Mouse (Mus musculus) CH12.LX (cell line): ENCODE measurements around the gene Camta1. TPM values are rescaled to one million over a fixed set of nuclear protein-coding genes. Genes with fewer than 3 reads are reported as not detected.

Experiments used
- DNase-seq: peaks from one replicate; pipeline ENCODE4 v3.0.0-alpha.2; 2013; ENCODE audit errors: extremely low read depth
- H3K27ac ChIP-seq: 2 replicates; pipeline ENCODE4 v1.5.1; 2012; ENCODE audit warnings: low read depth, mild to moderate bottlenecking, control low read depth, moderate library complexity; ENCODE audit not compliant: insufficient read depth
- H3K27me3 ChIP-seq: replicated peaks from 2 replicates; pipeline ENCODE3; 2012; ENCODE audit warnings: inconsistent platforms
- H3K36me3 ChIP-seq, 2 experiments: replicated peaks in 1 of 2; 2 replicates each; pipeline versions ENCODE3 to v1.6.1; 2012; ENCODE audit warnings: inconsistent platforms in 1 of 2, low read length in 1 of 2, mild to moderate bottlenecking in 1 of 2, mixed read lengths in 1 of 2, moderate library complexity in 1 of 2; ENCODE audit not compliant: control insufficient read depth in 1 of 2, insufficient read depth in 1 of 2
- H3K4me1 ChIP-seq, 2 experiments: 2 replicates each; pipeline ENCODE4 v1.6.1; 2012; ENCODE audit warnings: inconsistent platforms in 1 of 2, moderate library complexity in 1 of 2; ENCODE audit not compliant: insufficient read depth in 2 of 2, control insufficient read depth in 1 of 2
- H3K4me2 ChIP-seq: 2 replicates; pipeline ENCODE4 v1.6.1; 2012; ENCODE audit warnings: low read depth, mild to moderate bottlenecking, control low read depth; ENCODE audit not compliant: poor library complexity, insufficient read depth, severe bottlenecking
- H3K4me3 ChIP-seq, 3 experiments: fragments of 150-350 bp in 1 of 3; sonication (generic) in 1 of 3; replicated peaks in 1 of 3; 2 replicates each; pipeline versions ENCODE3 to v1.5.1; 2011 to 2012; ENCODE audit warnings: low read depth in 2 of 3, low read length in 2 of 3, mild to moderate bottlenecking in 2 of 3, moderate library complexity in 2 of 3, control low read depth in 1 of 3, improper control_type of control experiment in 1 of 3, inconsistent platforms in 1 of 3, mixed read lengths in 1 of 3; ENCODE audit not compliant: poor library complexity in 1 of 3
- H3K79me2 ChIP-seq: replicated peaks from 2 replicates; pipeline ENCODE4 v1.6.1; 2012; ENCODE audit warnings: mild to moderate bottlenecking, moderate library complexity; ENCODE audit not compliant: control insufficient read depth, poor library complexity, insufficient read depth, severe bottlenecking; ENCODE audit errors: extremely low read depth
- H3K9ac ChIP-seq: 2 replicates; pipeline ENCODE4 v1.6.1; 2012; ENCODE audit warnings: low read depth, mild to moderate bottlenecking, control low read depth, moderate library complexity; ENCODE audit not compliant: insufficient read depth
- H3K9me3 ChIP-seq: replicated peaks from 2 replicates; pipeline ENCODE3; 2012; ENCODE audit warnings: low read length, inconsistent platforms, mixed read lengths
- CHD2 ChIP-seq: IDR thresholded peaks from 2 replicates; pipeline ENCODE4 v1.6.1; 2011; ENCODE audit warnings: low read length, improper control_type of control experiment
- CTCF ChIP-seq, 2 experiments: IDR thresholded peaks in 1 of 2; conservative IDR thresholded peaks in 1 of 2; 2 replicates each; pipeline ENCODE4 v1.5.1; 2011 to 2012; ENCODE audit warnings: low read depth in 2 of 2, low read length in 2 of 2, improper control_type of control experiment in 1 of 2, inconsistent platforms in 1 of 2, mild to moderate bottlenecking in 1 of 2, moderate library complexity in 1 of 2
- E2F4 ChIP-seq: IDR thresholded peaks from 2 replicates; pipeline ENCODE4 v1.6.1; 2011; ENCODE audit warnings: low read depth, low read length, improper control_type of control experiment; ENCODE audit not compliant: insufficient replicate concordance
- ELF1 ChIP-seq: IDR thresholded peaks from 2 replicates; pipeline ENCODE4 v1.6.1; 2014; ENCODE audit warnings: low read depth, mild to moderate bottlenecking, inconsistent platforms, low read length, improper control_type of control experiment
- ETS1 ChIP-seq: conservative IDR thresholded peaks from 2 replicates; pipeline ENCODE4 v1.6.1; 2012; ENCODE audit warnings: low read depth, mild to moderate bottlenecking, inconsistent platforms, low read length, improper control_type of control experiment, moderate library complexity
- HCFC1 ChIP-seq: IDR thresholded peaks from 2 replicates; pipeline ENCODE4 v1.6.1; 2012; ENCODE audit warnings: low read depth, mild to moderate bottlenecking, inconsistent platforms, low read length, improper control_type of control experiment
- IRF4 ChIP-seq: IDR thresholded peaks from 2 replicates; pipeline ENCODE4 v1.6.1; 2014; ENCODE audit warnings: low read depth, mild to moderate bottlenecking, inconsistent platforms, low read length, improper control_type of control experiment
- JUN ChIP-seq: IDR thresholded peaks from 2 replicates; pipeline ENCODE4 v1.6.1; 2011; ENCODE audit warnings: low read depth, mild to moderate bottlenecking, low read length, improper control_type of control experiment, moderate library complexity; ENCODE audit not compliant: insufficient read depth
- JUND ChIP-seq: conservative IDR thresholded peaks from 2 replicates; pipeline ENCODE4 v1.6.1; 2011; ENCODE audit warnings: low read depth, low read length, improper control_type of control experiment
- MAFK ChIP-seq: IDR thresholded peaks from 2 replicates; pipeline ENCODE4 v1.6.1; 2011; ENCODE audit warnings: low read length, improper control_type of control experiment; ENCODE audit not compliant: insufficient replicate concordance
- MAZ ChIP-seq: IDR thresholded peaks from 2 replicates; pipeline ENCODE4 v1.6.1; 2012; ENCODE audit warnings: low read depth, mild to moderate bottlenecking, inconsistent platforms, low read length, improper control_type of control experiment, moderate library complexity
- MEF2A ChIP-seq: IDR thresholded peaks from 2 replicates; pipeline ENCODE4 v1.6.1; 2014; ENCODE audit warnings: low read depth, mild to moderate bottlenecking, inconsistent platforms, low read length, improper control_type of control experiment, borderline replicate concordance
- MXI1 ChIP-seq: IDR thresholded peaks from 2 replicates; pipeline ENCODE4 v1.6.1; 2011; ENCODE audit warnings: mild to moderate bottlenecking, low read depth, low read length, improper control_type of control experiment
- NELFE ChIP-seq: IDR thresholded peaks from 2 replicates; pipeline ENCODE4 v1.6.1; 2011; ENCODE audit warnings: low read depth, low read length, improper control_type of control experiment
- NRF1 ChIP-seq: IDR thresholded peaks from 2 replicates; pipeline ENCODE4 v1.6.1; 2014; ENCODE audit warnings: low read depth, mild to moderate bottlenecking, inconsistent platforms, low read length, improper control_type of control experiment, moderate library complexity
- PAX5 ChIP-seq: IDR thresholded peaks from 2 replicates; pipeline ENCODE4 v1.6.1; 2012; ENCODE audit warnings: low read length, inconsistent platforms, mixed read lengths
- POLR2A ChIP-seq: IDR thresholded peaks from 2 replicates; pipeline ENCODE4 v1.6.1; 2011; ENCODE audit warnings: low read depth, mild to moderate bottlenecking, improper control_type of control experiment, low read length
- POLR2AphosphoS2 ChIP-seq: IDR thresholded peaks from 2 replicates; pipeline ENCODE4 v1.6.1; 2011; ENCODE audit warnings: low read depth, low read length, improper control_type of control experiment
- RCOR1 ChIP-seq: conservative IDR thresholded peaks from 2 replicates; pipeline ENCODE4 v1.6.1; 2012; ENCODE audit warnings: low read depth, mild to moderate bottlenecking, inconsistent platforms, low read length, improper control_type of control experiment
- SIN3A ChIP-seq: IDR thresholded peaks from 2 replicates; pipeline ENCODE4 v1.6.1; 2012; ENCODE audit warnings: low read length, improper control_type of control experiment, inconsistent platforms
- SMC3 ChIP-seq: IDR thresholded peaks from 2 replicates; pipeline ENCODE4 v1.6.1; 2011; ENCODE audit warnings: low read depth, low read length, improper control_type of control experiment
- TBP ChIP-seq: conservative IDR thresholded peaks from 2 replicates; pipeline ENCODE4 v1.6.1; 2011; ENCODE audit warnings: low read depth, low read length, improper control_type of control experiment
- TCF12 ChIP-seq: IDR thresholded peaks from 2 replicates; pipeline ENCODE4 v1.6.1; 2014; ENCODE audit warnings: low read depth, mild to moderate bottlenecking, inconsistent platforms, low read length, improper control_type of control experiment
- UBTF ChIP-seq: IDR thresholded peaks from 2 replicates; pipeline ENCODE4 v1.6.1; 2012; ENCODE audit warnings: low read depth, mild to moderate bottlenecking, inconsistent platforms, low read length, improper control_type of control experiment, moderate library complexity
- USF2 ChIP-seq: conservative IDR thresholded peaks from 2 replicates; pipeline ENCODE4 v1.6.1; 2011; ENCODE audit warnings: low read depth, low read length, improper control_type of control experiment
- ZC3H11A ChIP-seq: IDR thresholded peaks from 2 replicates; pipeline ENCODE4 v1.6.1; 2012; ENCODE audit warnings: low read depth, mild to moderate bottlenecking, inconsistent platforms, low read length, improper control_type of control experiment
- dilution Hi-C: fragments of 300-500 bp; cut with MboI; formaldehyde crosslinking; loops from 2 replicates; pipeline ENCODE4 v1.14.3; 2020; ENCODE audit warnings: low sequenced_read_pairs; ENCODE audit not compliant: extremely low pct_unique_long_range_greater_than_20kb, extremely low pct_ligation_motif_present
- in situ Hi-C: fragments of 300-500 bp; cut with MboI; formaldehyde crosslinking; loops from 3 replicates; pipeline ENCODE4 v1.14.3; 2019; ENCODE audit warnings: low sequenced_read_pairs, low pct_ligation_motif_present, low pct_unique_long_range_greater_than_20kb, mixed read lengths
- polyA plus RNA-seq: library from polyadenylated mRNA; unstranded; fragments of >175 nt; gene quantifications from 2 replicates; pipeline ENCODE4 v1.2.1, GENCODE M21; 2012; ENCODE audit warnings: low read depth; ENCODE audit not compliant: insufficient read length
- total RNA-seq, 2 experiments: library from RNA; depleted of rRNA; stranded (reverse); fragments of 300-350 nt in 1 of 2; fragments of >200 nt in 1 of 2; gene quantifications; 2 replicates each; pipeline ENCODE4 v1.2.3; 2012 to 2014

Camta1 gene
- total and polyA plus RNA-seq, 3 experiments, result 9.9 to 32.5 (median 15.3) TPM

DNA sequence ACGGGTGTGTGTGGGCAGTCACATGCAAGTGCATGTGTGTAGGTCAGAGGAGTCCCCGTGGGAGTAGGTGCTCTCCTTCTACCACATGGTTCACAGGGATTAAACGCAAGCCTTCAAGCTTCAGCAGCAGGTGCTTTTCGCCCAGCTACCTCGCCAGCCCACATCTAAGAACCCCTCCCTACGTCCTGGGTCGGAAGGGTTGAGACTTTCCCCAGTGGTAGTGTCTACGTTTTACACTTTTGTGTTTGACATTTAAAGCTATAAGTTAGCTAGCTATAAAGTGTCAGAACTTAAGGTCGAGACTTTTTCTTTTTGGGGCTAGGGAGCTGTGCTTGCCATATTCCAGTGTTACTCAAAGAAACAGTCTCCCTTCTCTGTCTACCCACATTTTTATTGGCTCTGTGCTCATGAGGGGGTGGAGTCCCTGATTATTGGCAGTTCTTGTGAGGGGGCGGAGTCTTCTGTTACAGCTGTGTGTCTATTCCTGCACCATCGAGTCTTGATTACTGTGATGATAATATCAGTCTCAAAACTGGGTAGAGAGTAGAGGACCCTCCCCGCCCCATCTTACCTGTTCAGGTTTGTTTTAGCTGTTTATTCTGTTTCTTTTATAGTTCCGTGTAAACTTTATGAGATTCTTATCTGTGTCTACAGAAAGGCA lies 921.6 kb downstream of the Camta1 start:
- 0 out of 4 replicates have a peak, but pooled peaks cover 0 to 2% of the 10 kb centered on the region in 2 experiments for H3K4me1 ChIP-seq
- H3K4me2 ChIP-seq, result no peak overlapping the region
- dilution Hi-C loops (no loop called here), in situ Hi-C loops (no loop called here)
- no peak for DNase-seq
- peaks cover 0 to 4% of the 10 kb centered on the region in 2 experiments for H3K36me3 ChIP-seq
- no peaks in the 10 kb centered on the region for H3K79me2 ChIP-seq
- H3K9me3 ChIP-seq, result no peaks in the 10 kb centered on the region
- no peak overlapping the region for H3K4me3 ChIP-seq
- no peak overlapping the region for H3K27ac ChIP-seq
- no peak for TF ChIP-seq CHD2
- no peak for TF ChIP-seq SIN3A
- TF ChIP-seq USF2, result no peak
- no peak for TF ChIP-seq JUN
- no peak for TF ChIP-seq POLR2AphosphoS2
- no peak for TF ChIP-seq MEF2A
- no peak for TF ChIP-seq ELF1
- TF ChIP-seq IRF4, result no peak
- TF ChIP-seq TBP, result no peak
- TF ChIP-seq NELFE, result no peak
- TF ChIP-seq TCF12, result no peak
- no peak for TF ChIP-seq MXI1
- no peak for TF ChIP-seq ETS1
- no peak for TF ChIP-seq SMC3
- TF ChIP-seq NRF1, result no peak
- no peak for TF ChIP-seq CTCF (conservative IDR thresholded peaks at IDR 0.05 in 1 of 2, IDR thresholded peaks at IDR 0.05 in 1 of 2; ENCODE audit: low read depth in 2 of 2, low read length in 2 of 2)
- TF ChIP-seq RCOR1, result no peak
- TF ChIP-seq POLR2A, result no peak
- H3K27me3 ChIP-seq, result no peaks in the 10 kb centered on the region
- H3K9ac ChIP-seq, result no peak overlapping the region

DNA sequence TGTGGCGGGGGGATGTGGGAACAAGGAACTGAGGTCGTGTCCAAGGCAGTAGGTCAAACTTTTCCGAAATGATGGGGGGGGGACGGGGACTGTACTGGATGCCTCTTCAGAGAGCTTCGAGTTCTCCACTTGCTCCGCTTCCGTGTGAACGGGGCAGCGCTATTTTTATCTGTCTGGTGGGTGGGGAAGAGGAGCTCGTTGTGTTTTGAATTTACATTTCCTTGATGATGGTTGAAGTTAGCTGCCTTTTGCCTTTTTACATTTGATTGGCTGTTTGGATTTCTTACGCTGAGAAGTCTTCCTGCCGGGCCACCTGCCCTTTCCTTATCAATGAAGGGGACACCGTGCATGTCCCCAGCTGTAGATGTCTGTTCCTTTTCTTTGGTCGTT lies 923.6 kb downstream of the Camta1 start:
- no peak for TF ChIP-seq IRF4
- no peak for TF ChIP-seq MAFK
- TF ChIP-seq PAX5, result no peak
- TF ChIP-seq SMC3, result no peak
- TF ChIP-seq UBTF, result no peak
- no peak for TF ChIP-seq ELF1
- no peak for TF ChIP-seq JUND
- TF ChIP-seq ZC3H11A, result no peak
- no peak for TF ChIP-seq SIN3A
- no peak for TF ChIP-seq E2F4
- TF ChIP-seq HCFC1, result no peak
- TF ChIP-seq NRF1, result no peak
- no peak for TF ChIP-seq MAZ
- no peak for TF ChIP-seq MXI1
- TF ChIP-seq, all 38 proteins: peak for 0
- H3K4me1 ChIP-seq, result 0 out of 4 replicates have a peak, but pooled peaks cover 0 to 2% of the 10 kb centered on the region in 2 experiments
- no peak overlapping the region for H3K9ac ChIP-seq
- H3K4me3 ChIP-seq, result no peak overlapping the region
- no peak overlapping the region for H3K27ac ChIP-seq
- no peak overlapping the region for H3K4me2 ChIP-seq
- no peaks in the 10 kb centered on the region for H3K27me3 ChIP-seq
- DNase-seq, result no peak
- in situ Hi-C loops, result no loop called here
- no peaks in the 10 kb centered on the region for H3K79me2 ChIP-seq
- dilution Hi-C loops, result no loop called here
- H3K9me3 ChIP-seq, result no peaks in the 10 kb centered on the region
- H3K36me3 ChIP-seq, result peaks cover 0 to 5% of the 10 kb centered on the region in 2 experiments
